ENCODE assay signal across 14 mouse cellular contexts in the genomic region with DNA sequence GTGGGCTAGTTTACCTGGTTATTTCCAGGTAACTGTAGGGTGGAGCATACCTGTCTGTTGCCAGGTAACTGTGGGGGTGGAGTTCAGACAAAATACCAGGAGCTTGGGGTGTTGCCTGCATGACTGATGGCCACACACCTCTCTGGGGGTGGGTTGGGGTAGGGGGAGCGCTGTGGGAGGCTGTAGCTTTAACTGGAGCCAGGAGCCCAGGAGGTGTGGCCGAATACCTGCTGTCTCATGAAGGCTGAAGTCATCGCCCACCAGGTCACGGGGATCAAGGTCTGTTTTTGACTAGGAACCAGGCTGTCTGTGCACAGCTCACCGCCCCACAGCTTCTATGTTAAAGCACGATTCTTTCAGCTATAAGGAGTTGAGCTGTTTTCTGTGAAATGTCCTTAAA.
DNase-seq lines count a peak whose midpoint lies in the region; ATAC-seq lines count a peak whose summit lies in the region.
"Had no signal": no experiment of that assay in that cellular context is flagged by ENCODE, and none has a peak within 500 bp of the region (broad histone marks: within the 10 kb centered on the region; RNA-seq: fewer than 3 reads in every experiment).

No protein-coding gene starts in this region.

- H3K9me3 ChIP-seq in intestine, embryonic 16.5 days (ENCODE audit: control insufficient read depth, low read length): no peaks in the 10 kb centered on the region
- H3K9me3 ChIP-seq in liver, embryonic 16.5 days (replicated peaks; ENCODE audit: control insufficient read depth, low read length): no peaks in the 10 kb centered on the region
- H3K9me3 ChIP-seq in midbrain, embryonic 10.5 days (replicated peaks): 0 out of 2 replicates have a peak, but pooled peaks cover 3% of the 10 kb centered on the region
- no peaks in the 10 kb centered on the region for H3K9me3 ChIP-seq in forebrain, embryonic 16.5 days (ENCODE audit: control insufficient read depth, low read length)
- H3K9me3 ChIP-seq: hindbrain, embryonic 15.5 days had no signal

- ATAC-seq in intestine, embryonic 16.5 days: peak; percentile 63
- ATAC-seq in liver, embryonic 16.5 days (ENCODE audit: low read depth): peak; percentile 67
- ATAC-seq in forebrain, embryonic 16.5 days: no peak

- no peak overlapping the region for H3K4me2 ChIP-seq in intestine, embryonic 16.5 days (ENCODE audit: low read depth, low read length)
- no peak overlapping the region for H3K4me2 ChIP-seq in liver, embryonic 16.5 days (ENCODE audit: low read depth, low read length)
- no peak overlapping the region for H3K4me2 ChIP-seq in forebrain, embryonic 16.5 days (ENCODE audit: low read length)
- H3K4me2 ChIP-seq: hindbrain, embryonic 15.5 days; limb, embryonic 12.5 days had no signal

- H3K27me3 ChIP-seq in intestine, embryonic 16.5 days (replicated peaks; ENCODE audit: control insufficient read depth, insufficient read depth, low read length): no peaks in the 10 kb centered on the region
- no peaks in the 10 kb centered on the region for H3K27me3 ChIP-seq in liver, embryonic 16.5 days (ENCODE audit: control insufficient read depth, insufficient read depth, low read depth, low read length)
- H3K27me3 ChIP-seq in midbrain, embryonic 10.5 days (ENCODE audit: low read depth, poor library complexity, severe bottlenecking): no peaks in the 10 kb centered on the region
- no peaks in the 10 kb centered on the region for H3K27me3 ChIP-seq in forebrain, embryonic 16.5 days (replicated peaks; ENCODE audit: control insufficient read depth, insufficient read depth, low read length)
- H3K27me3 ChIP-seq: hindbrain, embryonic 15.5 days; limb, embryonic 12.5 days had no signal

- H3K9ac ChIP-seq in intestine, embryonic 16.5 days (ENCODE audit: low read depth, low read length): no peak overlapping the region
- no peak overlapping the region for H3K9ac ChIP-seq in liver, embryonic 16.5 days (ENCODE audit: low read depth, low read length)
- H3K9ac ChIP-seq in forebrain, embryonic 16.5 days (replicated peaks; ENCODE audit: low read depth, low read length): no peak overlapping the region
- H3K9ac ChIP-seq: hindbrain, embryonic 15.5 days; limb, embryonic 12.5 days had no signal

- DNase-seq in R1 (ENCODE audit: low read depth, low spot score): peak; percentile 41
- peak; percentile 41 for DNase-seq in kidney, postnatal 14 days
- no peak for DNase-seq in midbrain, embryonic 10.5 days (ENCODE audit: low spot score)
- no peak for DNase-seq in spleen, adult 18-20 months
- DNase-seq: adrenal gland, adult 8-10 months; cerebellum, adult 18-20 months; lung, postnatal 14 days had no signal

- H3K4me3 ChIP-seq in intestine, embryonic 16.5 days (ENCODE audit: low read length): no peak overlapping the region
- H3K4me3 ChIP-seq in liver, embryonic 16.5 days (ENCODE audit: low read depth, low read length): no peak overlapping the region
- no peak overlapping the region for H3K4me3 ChIP-seq in midbrain, embryonic 10.5 days
- H3K4me3 ChIP-seq in forebrain, embryonic 16.5 days (replicated peaks; ENCODE audit: low read length): no peak overlapping the region
- H3K4me3 ChIP-seq: forebrain, embryonic 10.5 days; hindbrain, embryonic 15.5 days; layer of hippocampus, adult 2 months; limb, embryonic 12.5 days had no signal

- 31% methylated on average over 6 of the region's 6 CpGs for WGBS in intestine, embryonic 16.5 days
- WGBS in liver, embryonic 16.5 days (ENCODE audit: insufficient replicate concordance): 51% methylated on average over 6 of the region's 6 CpGs
- WGBS in midbrain, embryonic 10.5 days: 50% methylated on average over 6 of the region's 6 CpGs
- WGBS in forebrain, embryonic 16.5 days: 60% methylated on average over 6 of the region's 6 CpGs

- no peaks in the 10 kb centered on the region for H3K36me3 ChIP-seq in intestine, embryonic 16.5 days (ENCODE audit: control insufficient read depth, insufficient read depth, low read length)
- H3K36me3 ChIP-seq in liver, embryonic 16.5 days (ENCODE audit: control insufficient read depth, insufficient read depth): no peaks in the 10 kb centered on the region
- no peaks in the 10 kb centered on the region for H3K36me3 ChIP-seq in midbrain, embryonic 10.5 days
- H3K36me3 ChIP-seq in forebrain, embryonic 16.5 days (ENCODE audit: control insufficient read depth, insufficient read depth): no peaks in the 10 kb centered on the region
- H3K36me3 ChIP-seq: forebrain, embryonic 10.5 days; hindbrain, embryonic 15.5 days; limb, embryonic 12.5 days had no signal

- no peak overlapping the region for H3K27ac ChIP-seq in intestine, embryonic 16.5 days (ENCODE audit: low read length)
- no peak overlapping the region for H3K27ac ChIP-seq in liver, embryonic 16.5 days (ENCODE audit: low read length)
- no peak overlapping the region for H3K27ac ChIP-seq in midbrain, embryonic 10.5 days (replicated peaks)
- H3K27ac ChIP-seq in forebrain, embryonic 16.5 days (ENCODE audit: low read length): no peak overlapping the region
- H3K27ac ChIP-seq: forebrain, embryonic 10.5 days; hindbrain, embryonic 15.5 days; layer of hippocampus, adult 2 months; limb, embryonic 12.5 days had no signal

- no peaks in the 10 kb centered on the region for H3K4me1 ChIP-seq in intestine, embryonic 16.5 days (ENCODE audit: control insufficient read depth, insufficient read depth, low read length)
- H3K4me1 ChIP-seq in liver, embryonic 16.5 days (ENCODE audit: control insufficient read depth, low read depth, low read length): no peaks in the 10 kb centered on the region
- peaks cover 4% of the 10 kb centered on the region; the same call in 1 of the 2 replicates for H3K4me1 ChIP-seq in midbrain, embryonic 10.5 days
- no peaks in the 10 kb centered on the region for H3K4me1 ChIP-seq in forebrain, embryonic 16.5 days (replicated peaks; ENCODE audit: control insufficient read depth, insufficient read depth, low read length)
- H3K4me1 ChIP-seq: hindbrain, embryonic 15.5 days; limb, embryonic 12.5 days had no signal

Comparison
In these comparisons a context has a peak if more than half of its experiments do, and no peak if none do; other contexts are left out.
1. DNase-seq: peak in R1 (single experiment) and kidney, postnatal 14 days (single experiment); none in midbrain, embryonic 10.5 days (single experiment) and spleen, adult 18-20 months (0 of 2).